Mouse (Mus musculus) spleen, adult 2 months (tissue): ENCODE results near the gene Hormad1.

Experiments used
- CTCF ChIP-seq: fragments of 200-500 bp; IDR thresholded peaks from 2 replicates; pipeline ENCODE4 v1.5.1; 2011; ENCODE audit warnings: mild to moderate bottlenecking, inconsistent platforms; ENCODE audit not compliant: insufficient read depth, insufficient read length, insufficient replicate concordance; ENCODE audit errors: extremely low read depth
- POLR2A ChIP-seq: fragments of 200-500 bp; IDR thresholded peaks from 2 replicates; pipeline ENCODE4 v1.6.1; 2011; ENCODE audit warnings: low read depth, low read length, inconsistent platforms

- TF ChIP-seq POLR2A = no peak
- no peak for TF ChIP-seq CTCF
Observed at GRCm38 (mm10) chr3:95533364-95533763, 26.1 kb upstream of the Hormad1 start.
